15 mouse cellular contexts compared by ENCODE assay signal in the genomic region with DNA sequence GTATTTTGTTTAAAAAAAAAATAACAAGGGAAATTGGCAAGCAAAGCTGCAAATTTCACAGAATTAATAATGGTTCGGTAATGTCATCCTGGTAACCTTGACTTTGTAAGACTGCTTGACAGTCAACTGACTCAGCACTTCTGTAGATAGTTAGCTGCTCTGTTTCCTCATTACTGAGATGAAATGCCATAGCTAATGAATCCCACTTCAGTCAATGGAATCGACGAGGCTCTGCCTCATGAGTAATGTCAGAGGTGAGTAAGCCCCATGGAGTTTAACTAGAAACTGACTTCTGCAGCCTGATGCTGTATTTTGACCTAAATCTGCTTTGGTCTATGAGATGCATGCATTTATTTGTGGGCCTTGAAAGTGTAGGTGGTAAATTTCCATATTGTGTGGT.
"Had no signal": no experiment of that assay in that cellular context is flagged by ENCODE, and none has a peak within 500 bp of the region (broad histone marks: within the 10 kb centered on the region; RNA-seq: fewer than 3 reads in every experiment).

No protein-coding gene starts in this region.

- H3K4me3 ChIP-seq: neural tube, embryonic 13.5 days; neural tube, embryonic 15.5 days; stomach, embryonic 15.5 days had no signal

- H3K9ac ChIP-seq: neural tube, embryonic 13.5 days; neural tube, embryonic 15.5 days; stomach, embryonic 15.5 days had no signal

- H3K27ac ChIP-seq: neural tube, embryonic 13.5 days; neural tube, embryonic 15.5 days; stomach, embryonic 15.5 days; stomach, postnatal 0 days had no signal

- H3K36me3 ChIP-seq: neural tube, embryonic 13.5 days; neural tube, embryonic 15.5 days; stomach, embryonic 15.5 days had no signal

- DNase-seq: retina, postnatal 1 day; right cerebral cortex, adult 18-20 months; right cerebral cortex, postnatal 14 days; right cerebral cortex, postnatal 25 days; right cerebral cortex, postnatal 4 days; thymus, adult 18-20 months; thymus, adult 2 months; thymus, postnatal 14 days; thymus, postnatal 25 days; thymus, postnatal 36 days; thymus, postnatal 4 days had no signal

- H3K9me3 ChIP-seq: neural tube, embryonic 13.5 days; neural tube, embryonic 15.5 days; stomach, embryonic 15.5 days had no signal

- H3K4me1 ChIP-seq: neural tube, embryonic 13.5 days; neural tube, embryonic 15.5 days; stomach, embryonic 15.5 days had no signal
